Mouse (Mus musculus): ENCODE data around the gene Serpina3i. TPM values are rescaled to one million over a fixed set of nuclear protein-coding genes. Genes with fewer than 3 reads are reported as not detected.

The Serpina3i gene
- 0.09 and 0.11 TPM in 2 replicates for polyA plus RNA-seq (2012; rRNA removed)

DNA sequence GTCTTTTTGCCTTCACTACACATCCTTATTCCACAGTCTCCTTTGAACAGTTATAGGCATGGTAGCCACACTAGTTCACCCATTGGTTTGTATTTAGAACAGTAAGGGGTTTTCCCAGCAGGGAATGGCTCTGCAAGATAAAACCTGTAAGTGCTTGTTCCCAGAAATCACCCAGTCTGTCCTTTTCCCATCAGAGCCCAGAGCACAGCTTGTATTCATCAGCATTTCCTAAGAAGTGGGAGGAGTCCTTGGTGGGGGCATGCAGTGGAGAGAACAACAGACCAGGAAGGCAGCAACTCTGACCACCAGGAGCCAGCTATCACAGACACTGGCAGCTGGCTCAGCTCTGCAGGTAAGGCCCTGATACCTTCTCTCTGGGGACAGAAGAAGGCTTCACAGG lies at the start of gene Serpina3i:
Gene Serpina3i (plus strand): TSS at position 260 of the 400 bp plus-strand sequence.

DNA sequence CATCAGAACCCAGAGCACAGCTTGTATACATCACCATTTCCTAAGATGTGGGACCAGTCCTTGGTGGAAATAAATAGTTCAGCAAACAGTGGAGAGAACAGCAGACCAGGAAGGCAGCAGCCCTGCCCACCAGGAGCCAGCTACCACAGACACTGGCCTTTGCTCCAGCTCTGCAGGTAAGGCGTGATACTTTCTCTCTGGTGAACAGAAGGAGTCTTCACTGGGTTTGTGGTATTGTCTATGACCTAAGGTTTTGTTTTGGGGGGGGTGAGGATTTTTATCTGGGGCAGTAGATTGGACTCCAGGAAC lies 48.5 kb upstream of the Serpina3i start, which contains the start of gene Serpina3f:
Gene Serpina3f (plus strand): TSS at position 100 of the 309 bp plus-strand sequence.

DNA sequence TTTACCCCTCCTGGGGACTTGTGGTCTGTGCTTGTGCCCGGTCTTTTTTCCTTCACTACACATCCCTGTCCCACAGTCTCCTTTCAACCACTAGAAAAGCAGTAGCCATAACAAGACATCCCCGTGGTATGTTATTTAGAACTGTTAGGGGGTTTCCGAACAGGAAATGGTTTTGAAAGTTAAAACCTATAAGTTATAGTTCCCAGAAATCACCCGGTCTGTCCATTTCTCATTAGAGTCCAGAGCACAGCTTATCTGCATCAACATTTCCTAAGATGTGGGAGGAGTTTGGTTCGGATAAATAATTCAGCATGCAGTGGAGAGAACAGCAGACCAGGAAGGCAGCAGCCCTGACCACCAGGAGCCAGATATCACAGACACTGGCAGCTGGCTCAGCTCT lies 27.0 kb upstream of the Serpina3i start, which contains the start of gene Serpina3g:
Gene Serpina3g (plus strand): TSS at position 331 of the 400 bp plus-strand sequence.

GRCm38 (mm10) chr12:104314253-104314652 lies 51.3 kb downstream of the Serpina3i start, which contains the start of gene Serpina3j:
Gene Serpina3j (plus strand): TSS chr12:104314553.

Other genes with a start within 250 kb of the Serpina3i start
- gene Serpina9, start 249.4 kb upstream of the Serpina3i start, polyA plus RNA-seq (2012; rRNA removed): 0.09 TPM in 1 of 2 replicates, not detected in the other
- gene Serpina12, start 218.7 kb upstream of the Serpina3i start, polyA plus RNA-seq (2012; rRNA removed): not detected in 2 replicates
- gene Serpina5, start 162.0 kb upstream of the Serpina3i start, polyA plus RNA-seq (2012; rRNA removed): not detected in 2 replicates
- not detected in 2 replicates for gene Serpina3a, start 150.4 kb upstream of the Serpina3i start, polyA plus RNA-seq (2012; rRNA removed)
- not detected in 2 replicates for gene Serpina3b, start 135.1 kb upstream of the Serpina3i start, polyA plus RNA-seq (2012; rRNA removed)
- gene Serpina3c, start 109.3 kb upstream of the Serpina3i start, polyA plus RNA-seq (2012; rRNA removed): not detected in 2 replicates
- gene Serpina3f, start 48.6 kb upstream of the Serpina3i start, polyA plus RNA-seq (2012; rRNA removed): 0.22 and 0.59 TPM in 2 replicates
- 0.92 and 4.2 TPM in 2 replicates for gene Serpina3g, start 26.9 kb upstream of the Serpina3i start, polyA plus RNA-seq (2012; rRNA removed)
- not detected in 2 replicates for gene Serpina3j, start 51.4 kb downstream of the Serpina3i start, polyA plus RNA-seq (2012; rRNA removed)
- gene Serpina3k, start 75.4 kb downstream of the Serpina3i start, polyA plus RNA-seq (2012; rRNA removed): not detected in 2 replicates
- not detected in 2 replicates for gene Serpina3m, start 75.4 kb downstream of the Serpina3i start, polyA plus RNA-seq (2012; rRNA removed)
- 0.44 and 1.6 TPM in 2 replicates for gene Serpina3n, start 143.6 kb downstream of the Serpina3i start, polyA plus RNA-seq (2012; rRNA removed)
- gene Gsc, start 210.2 kb downstream of the Serpina3i start, polyA plus RNA-seq (2012; rRNA removed): 0.79 and 4.2 TPM in 2 replicates

All from central nervous system, embryonic 14 days (tissue).